Mouse (Mus musculus): ENCODE data around the gene Cdk5. TPM values are rescaled to one million over a fixed set of nuclear protein-coding genes. Genes with fewer than 3 reads are reported as not detected.

The Cdk5 gene
- total and polyA plus RNA-seq, 2 experiments from 2014 or later: 21.6 to 30.9 TPM

DNA sequence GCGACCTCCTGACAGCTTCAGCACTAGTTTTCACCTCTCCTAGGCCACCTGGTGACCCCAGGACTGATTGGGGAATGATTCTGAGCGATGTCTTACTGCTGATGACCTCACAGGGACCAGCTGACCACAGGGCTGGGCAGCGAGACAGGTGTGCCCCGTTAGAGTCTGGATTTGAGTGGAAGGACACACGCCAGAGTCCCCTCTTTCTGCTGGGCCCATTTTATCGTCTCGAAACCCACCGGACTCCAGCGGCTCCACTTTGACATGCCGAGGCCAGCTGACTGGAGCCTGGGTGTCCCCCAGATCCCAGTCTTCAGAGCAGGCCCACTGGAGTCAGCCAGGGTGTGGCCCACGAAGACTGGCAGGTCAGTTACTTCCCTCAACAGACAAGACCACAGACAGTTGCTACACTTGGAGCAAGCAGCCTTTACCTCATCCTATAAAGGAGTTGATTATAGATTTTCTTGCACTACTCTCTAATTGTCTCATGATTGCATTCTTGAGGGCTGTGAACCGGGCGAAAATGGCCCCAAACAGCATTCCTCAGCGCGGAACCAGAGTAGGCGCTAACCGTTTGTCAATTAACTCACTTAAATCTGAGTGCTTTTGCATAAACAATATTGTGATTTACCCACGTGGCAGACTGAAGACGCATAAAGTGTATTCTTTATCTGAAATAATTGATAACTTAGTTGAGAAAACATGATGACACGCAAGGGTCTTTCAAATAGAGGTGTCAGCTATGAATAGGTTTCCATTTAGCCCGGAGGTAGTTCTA lies 863 bp upstream of the Cdk5 start:
- Histone ChIP-seq H3K9me3 (replicated peaks; ENCODE audit: control insufficient read depth, low read length) (no peaks in the 10 kb centered on the region), H3K27ac (ENCODE audit: low read depth) (peak overlapping the region; percentile 96), H3K4me2 (ENCODE audit: low read depth, low read length) (peak overlapping the region; percentile 77), H3K27me3 (ENCODE audit: control insufficient read depth, insufficient read depth, low read length) (no peaks in the 10 kb centered on the region), H3K4me3 (ENCODE audit: low read depth, low read length) (peak overlapping the region; percentile 72), H3K36me3 (replicated peaks; ENCODE audit: control insufficient read depth, insufficient read depth, low read length) (peaks cover 11% of the 10 kb centered on the region; the same call in 1 of the 2 replicates), H3K4me1 (ENCODE audit: control insufficient read depth, insufficient read depth) (peaks cover 24% of the 10 kb centered on the region), H3K9ac (replicated peaks; ENCODE audit: low read depth, low read length) (peak overlapping the region; percentile 70)
- DNase-seq (ENCODE audit: low spot score) (no peak), ATAC-seq (ENCODE audit: insufficient read depth, low read depth) (no peak)
- TF ChIP-seq EP300 (IDR thresholded peaks at IDR 0.05; ENCODE audit: low read depth) (no peak), CTCF (IDR thresholded peaks at IDR 0.05; ENCODE audit: low read depth) (no peak)
- 9% methylated on average over 21 of the region's 21 CpGs for WGBS

DNA sequence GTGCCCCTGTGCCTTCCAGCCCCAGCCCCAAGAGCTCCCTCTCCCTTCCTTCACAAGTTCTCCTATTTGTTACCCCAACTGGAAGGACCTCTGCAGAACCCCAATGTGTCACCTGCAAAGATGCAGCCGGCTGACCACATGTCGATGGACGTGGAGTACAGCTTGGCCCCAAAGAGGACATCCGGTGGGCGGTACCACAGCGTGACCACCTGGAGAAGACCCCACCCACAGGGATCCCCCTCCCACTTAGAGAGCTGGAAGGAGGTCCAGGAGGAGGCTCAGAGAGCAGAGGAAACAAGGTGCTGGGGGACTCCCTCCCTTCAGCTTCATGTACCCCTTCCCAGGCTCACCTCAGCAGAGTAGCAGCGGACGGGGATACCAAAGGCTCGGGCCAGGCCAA lies 2.9 kb downstream of the Cdk5 start:
- no peaks in the 10 kb centered on the region for H3K27me3 ChIP-seq (ENCODE audit: control insufficient read depth, insufficient read depth, low read length)
- 89% methylated on average over 9 of the region's 9 CpGs for WGBS
- TF ChIP-seq CTCF (IDR thresholded peaks at IDR 0.05; ENCODE audit: low read depth): no peak
- TF ChIP-seq EP300 (IDR thresholded peaks at IDR 0.05; ENCODE audit: low read depth): no peak
- no peak overlapping the region for H3K27ac ChIP-seq (ENCODE audit: low read depth)
- ATAC-seq (ENCODE audit: insufficient read depth, low read depth) (no peak), DNase-seq (ENCODE audit: low spot score) (no peak)
- peaks cover 8% of the 10 kb centered on the region; the same call in 1 of the 2 replicates for H3K4me1 ChIP-seq (ENCODE audit: control insufficient read depth, insufficient read depth)
- no peak overlapping the region for H3K4me2 ChIP-seq (ENCODE audit: low read depth, low read length)
- H3K4me3 ChIP-seq (ENCODE audit: low read depth, low read length): no peak overlapping the region
- no peak overlapping the region for H3K9ac ChIP-seq (replicated peaks; ENCODE audit: low read depth, low read length)
- no peaks in the 10 kb centered on the region for H3K9me3 ChIP-seq (replicated peaks; ENCODE audit: control insufficient read depth, low read length)
- peaks cover 15% of the 10 kb centered on the region; the same call in 1 of the 2 replicates for H3K36me3 ChIP-seq (replicated peaks; ENCODE audit: control insufficient read depth, insufficient read depth, low read length)

GRCm38 (mm10) chr5:24417587-24417986 lies 5.7 kb downstream of the Cdk5 start:
- no peak for TF ChIP-seq CTCF (IDR thresholded peaks at IDR 0.05; ENCODE audit: low read depth)
- no peak for TF ChIP-seq EP300 (IDR thresholded peaks at IDR 0.05; ENCODE audit: low read depth)
- H3K9ac ChIP-seq (replicated peaks; ENCODE audit: low read depth, low read length): no peak overlapping the region
- H3K36me3 ChIP-seq (replicated peaks; ENCODE audit: control insufficient read depth, insufficient read depth, low read length): peaks cover 15% of the 10 kb centered on the region; the same call in 1 of the 2 replicates
- H3K4me1 ChIP-seq (ENCODE audit: control insufficient read depth, insufficient read depth): peaks cover 4% of the 10 kb centered on the region; the same call in 1 of the 2 replicates
- H3K27me3 ChIP-seq (ENCODE audit: control insufficient read depth, insufficient read depth, low read length): no peaks in the 10 kb centered on the region
- WGBS: 79% methylated on average over 10 of the region's 10 CpGs
- DNase-seq (ENCODE audit: low spot score) (no peak), ATAC-seq (ENCODE audit: insufficient read depth, low read depth) (no peak)
- no peak overlapping the region for H3K27ac ChIP-seq (ENCODE audit: low read depth)
- no peaks in the 10 kb centered on the region for H3K9me3 ChIP-seq (replicated peaks; ENCODE audit: control insufficient read depth, low read length)
- H3K4me2 ChIP-seq (ENCODE audit: low read depth, low read length): no peak overlapping the region
- no peak overlapping the region for H3K4me3 ChIP-seq (ENCODE audit: low read depth, low read length)

GRCm38 (mm10) chr5:24416222-24416736 lies 7.1 kb downstream of the Cdk5 start:
- Histone ChIP-seq H3K4me3 (ENCODE audit: low read depth, low read length) (no peak overlapping the region), H3K4me2 (ENCODE audit: low read depth, low read length) (no peak overlapping the region), H3K9me3 (replicated peaks; ENCODE audit: control insufficient read depth, low read length) (no peaks in the 10 kb centered on the region), H3K27ac (ENCODE audit: low read depth) (no peak overlapping the region), H3K9ac (replicated peaks; ENCODE audit: low read depth, low read length) (no peak overlapping the region), H3K36me3 (replicated peaks; ENCODE audit: control insufficient read depth, insufficient read depth, low read length) (peaks cover 15% of the 10 kb centered on the region; the same call in 1 of the 2 replicates), H3K4me1 (ENCODE audit: control insufficient read depth, insufficient read depth) (0 out of 2 replicates have a peak, but pooled peaks cover 3% of the 10 kb centered on the region), H3K27me3 (ENCODE audit: control insufficient read depth, insufficient read depth, low read length) (no peaks in the 10 kb centered on the region)
- TF ChIP-seq CTCF (IDR thresholded peaks at IDR 0.05; ENCODE audit: low read depth) (peak; percentile 44), EP300 (IDR thresholded peaks at IDR 0.05; ENCODE audit: low read depth) (no peak)
- peak; percentile 76 for ATAC-seq (ENCODE audit: insufficient read depth, low read depth)
- peak; percentile 57 for DNase-seq (ENCODE audit: low spot score)
- 2% methylated on average over 21 of the region's 21 CpGs for WGBS

GRCm38 (mm10) chr5:24413938-24414337 lies 9.4 kb downstream of the Cdk5 start:
- H3K36me3 ChIP-seq (replicated peaks; ENCODE audit: control insufficient read depth, insufficient read depth, low read length): 0 out of 2 replicates have a peak, but pooled peaks cover 6% of the 10 kb centered on the region
- 77% methylated on average over 13 of the region's 13 CpGs for WGBS
- H3K9me3 ChIP-seq (replicated peaks; ENCODE audit: control insufficient read depth, low read length): no peaks in the 10 kb centered on the region
- H3K9ac ChIP-seq (replicated peaks; ENCODE audit: low read depth, low read length): no peak overlapping the region
- H3K27ac ChIP-seq (ENCODE audit: low read depth): no peak overlapping the region
- no peak overlapping the region for H3K4me2 ChIP-seq (ENCODE audit: low read depth, low read length)
- no peak for TF ChIP-seq EP300 (IDR thresholded peaks at IDR 0.05; ENCODE audit: low read depth)
- no peak overlapping the region for H3K4me3 ChIP-seq (ENCODE audit: low read depth, low read length)
- ATAC-seq (ENCODE audit: insufficient read depth, low read depth): no peak
- 0 out of 2 replicates have a peak, but pooled peaks cover 3% of the 10 kb centered on the region for H3K4me1 ChIP-seq (ENCODE audit: control insufficient read depth, insufficient read depth)
- no peak for DNase-seq (ENCODE audit: low spot score)
- H3K27me3 ChIP-seq (ENCODE audit: control insufficient read depth, insufficient read depth, low read length): no peaks in the 10 kb centered on the region

Measured in heart, postnatal 0 days (tissue).